Mouse (Mus musculus) midbrain, embryonic 11.5 days (tissue): ENCODE measurements at regions not wholly inside any gene's neighbourhood (a gene's known extent, or its start where the extent isn't known, plus 50 kb on each side); places are given as distances from the start of the nearest gene placed in this dataset.

Experiments
- ATAC-seq: fragments of 200-750 bp; cut with Nextera tagmentation; 2 replicates; pipeline ENCODE4 v1.8.0; 2017; ENCODE audit warnings: moderate TSS enrichment, moderate library complexity; ENCODE audit not compliant: low FRiP score
- DNase-seq: peaks from one replicate; pipeline ENCODE4 v3.0.0; 2015; ENCODE audit warnings: low spot score; ENCODE audit errors: missing footprints
- H3K27ac ChIP-seq: fragments of 300-500 bp; sonication (generic); 2 replicates; pipeline ENCODE4 v1.5.1; 2014; ENCODE audit warnings: low read depth, low read length
- H3K27me3 ChIP-seq: fragments of 300-500 bp; sonication (generic); 2 replicates; pipeline ENCODE4 v1.6.1; 2014; ENCODE audit warnings: mild to moderate bottlenecking, low read length, moderate library complexity, mixed read lengths; ENCODE audit not compliant: control insufficient read depth, insufficient read depth
- H3K36me3 ChIP-seq: fragments of 300-500 bp; sonication (generic); 2 replicates; pipeline ENCODE4 v1.6.1; 2014; ENCODE audit warnings: mild to moderate bottlenecking, low read length, moderate library complexity, mixed read lengths; ENCODE audit not compliant: control insufficient read depth, insufficient read depth
- H3K4me1 ChIP-seq: fragments of 300-500 bp; sonication (generic); 2 replicates; pipeline ENCODE4 v1.6.1; 2014; ENCODE audit warnings: low read length; ENCODE audit not compliant: control insufficient read depth, insufficient read depth
- H3K4me2 ChIP-seq: fragments of 300-500 bp; sonication (generic); 2 replicates; pipeline ENCODE4 v1.6.1; 2014; ENCODE audit warnings: mild to moderate bottlenecking, moderate library complexity
- H3K4me3 ChIP-seq: fragments of 300-500 bp; sonication (generic); 2 replicates; pipeline ENCODE4 v1.5.1; 2014; ENCODE audit warnings: low read depth, low read length
- H3K9ac ChIP-seq: fragments of 300-500 bp; sonication (generic); 2 replicates; pipeline ENCODE4 v1.6.1; 2014; ENCODE audit warnings: low read length
- H3K9me3 ChIP-seq: fragments of 300-500 bp; sonication (generic); 2 replicates; pipeline ENCODE4 v1.6.1; 2016; ENCODE audit warnings: low read length; ENCODE audit not compliant: control insufficient read depth
- WGBS: fragments of 180-500 bp; shearing (Covaris S2); extraction: QIAGEN DNeasy Blood & Tissue Kit; methylation state at CpG from one replicate; pipeline ENCODE4 v1.1.7; 2014; 5-methylcytosine and 5-hydroxymethylcytosine counted together

DNA sequence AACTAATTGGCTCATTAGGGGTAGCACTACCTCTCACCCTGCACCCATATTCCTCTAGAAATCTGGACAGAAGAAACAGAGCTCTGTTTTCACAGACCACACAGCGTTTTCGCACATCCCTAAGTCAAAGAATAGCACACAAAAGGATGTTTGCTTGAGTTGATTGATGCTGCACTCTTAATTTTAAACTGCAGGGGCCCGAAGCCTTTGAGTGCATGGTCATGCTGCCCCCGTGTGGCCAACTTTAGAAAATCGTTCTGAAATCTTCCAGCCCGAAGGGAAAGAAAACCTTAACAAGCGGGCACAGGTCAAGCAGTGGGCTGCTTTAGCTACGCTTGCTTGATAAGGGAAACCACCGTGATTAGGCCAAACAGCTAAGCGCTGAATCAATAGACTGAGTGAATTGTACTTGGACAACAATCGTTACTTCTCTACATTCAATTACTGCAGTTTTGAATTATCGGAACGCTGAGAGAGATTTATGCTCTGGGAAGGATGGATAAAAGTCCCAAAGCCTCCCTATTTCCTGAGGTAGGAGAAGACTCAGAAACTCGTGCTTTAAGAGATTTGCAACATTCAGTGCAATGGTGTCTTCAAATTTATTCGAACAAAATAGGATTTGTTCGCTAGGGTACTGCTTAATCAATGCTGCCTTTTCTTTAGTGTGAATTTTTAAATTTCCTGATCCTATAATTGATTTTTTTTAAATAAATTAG, 490.1 kb upstream of the Lcorl start:
- Histone ChIP-seq H3K27ac (no peak overlapping the region), H3K4me1 (peaks cover 2% of the 10 kb centered on the region; the same call in 1 of the 2 replicates), H3K4me2 (peak overlapping the region; percentile 9; the same call in 1 of the 2 replicates), H3K9me3 (no peaks in the 10 kb centered on the region), H3K4me3 (no peak overlapping the region), H3K36me3 (no peaks in the 10 kb centered on the region), H3K9ac (no peak overlapping the region), H3K27me3 (no peaks in the 10 kb centered on the region)
- DNase-seq (peak; percentile 99), ATAC-seq (peak; percentile 86)
- whole genome bisulfite sequencing: 20% methylated on average over 16 of the region's 16 CpGs

DNA sequence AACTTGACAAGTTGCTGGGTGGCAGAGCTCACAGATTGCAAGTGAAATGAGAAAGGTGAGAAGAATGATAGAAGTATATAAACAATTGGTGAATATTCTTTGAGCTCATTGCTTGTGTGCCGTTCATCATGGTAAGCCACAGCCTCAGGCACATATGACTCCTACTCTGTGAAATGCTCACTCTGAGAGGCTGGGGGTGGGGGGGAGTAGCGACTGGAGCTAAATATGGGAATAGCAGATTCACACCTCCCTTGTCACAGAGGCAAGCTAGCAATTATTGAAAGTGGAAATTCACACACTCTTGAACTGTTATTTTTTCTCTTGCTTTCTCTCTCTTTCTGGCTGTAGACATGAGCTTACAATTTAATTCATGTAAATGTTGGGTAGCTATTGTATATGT, 481.0 kb upstream of the Lcorl start:
- Histone ChIP-seq H3K4me1 (no peaks in the 10 kb centered on the region), H3K4me2 (no peak overlapping the region), H3K4me3 (no peak overlapping the region), H3K9me3 (no peaks in the 10 kb centered on the region), H3K27ac (no peak overlapping the region), H3K36me3 (no peaks in the 10 kb centered on the region), H3K27me3 (no peaks in the 10 kb centered on the region), H3K9ac (no peak overlapping the region)
- ATAC-seq (no peak), DNase-seq (no peak)
- WGBS: 81% methylated on average over 2 of the region's 2 CpGs

DNA sequence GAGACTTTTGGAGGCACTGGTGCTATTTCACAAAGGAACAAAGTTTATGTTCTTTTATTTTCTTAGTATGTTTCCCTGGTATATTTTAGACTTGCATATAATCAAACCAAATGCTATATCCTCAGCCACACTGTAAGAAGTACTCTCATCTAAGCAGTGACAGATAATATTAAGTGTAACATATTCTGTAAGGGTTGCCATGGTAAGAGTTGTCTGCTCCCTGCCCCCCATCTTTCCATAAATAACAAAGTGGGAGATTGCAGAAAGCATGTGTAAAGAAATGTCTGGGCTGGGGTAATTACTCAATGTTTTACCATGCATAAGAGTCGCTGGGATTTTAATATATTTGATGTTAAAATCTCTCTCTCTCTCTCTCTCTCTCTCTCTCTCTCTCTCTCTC, 473.5 kb upstream of the Lcorl start:
- no peaks in the 10 kb centered on the region for H3K4me1 ChIP-seq
- no peaks in the 10 kb centered on the region for H3K36me3 ChIP-seq
- H3K27me3 ChIP-seq: no peaks in the 10 kb centered on the region
- DNase-seq (no peak), ATAC-seq (no peak)
- H3K9me3 ChIP-seq: no peaks in the 10 kb centered on the region
- no peak overlapping the region for H3K4me3 ChIP-seq
- no peak overlapping the region for H3K4me2 ChIP-seq
- no peak overlapping the region for H3K27ac ChIP-seq
- no peak overlapping the region for H3K9ac ChIP-seq
- 63% methylated on average over 1 of the region's 1 CpGs for WGBS
